Mouse (Mus musculus) bone marrow macrophage, adult 2 months (primary cell): ENCODE data around the gene Hs3st6. TPM values are rescaled to one million over a fixed set of nuclear protein-coding genes. Genes with fewer than 3 reads are reported as not detected.
A peak's percentile ranks its signal among the peaks of the same experiment; 100 is the strongest.

ENCODE experiments used
- H3K27ac ChIP-seq: 2 replicates; pipeline ENCODE4 v1.5.1; 2012; ENCODE audit warnings: low read depth, low read length; ENCODE audit not compliant: insufficient read depth
- H3K4me1 ChIP-seq: 2 replicates; pipeline ENCODE4 v1.6.1; 2012; ENCODE audit warnings: low read length; ENCODE audit not compliant: control insufficient read depth, insufficient read depth
- H3K4me3 ChIP-seq: 2 replicates; pipeline ENCODE4 v1.5.1; 2012; ENCODE audit warnings: mild to moderate bottlenecking, low read length, moderate library complexity; ENCODE audit not compliant: insufficient read depth
- CTCF ChIP-seq: IDR thresholded peaks from 2 replicates; pipeline ENCODE4 v1.5.1; 2012; ENCODE audit warnings: low read depth, mild to moderate bottlenecking, low read length, moderate library complexity
- POLR2A ChIP-seq: IDR thresholded peaks from 2 replicates; pipeline ENCODE4 v1.6.1; 2012; ENCODE audit warnings: mild to moderate bottlenecking, low read depth, low read length, borderline replicate concordance
- polyA plus RNA-seq: library from polyadenylated mRNA; stranded (reverse); fragments of >200 nt; gene quantifications from 2 replicates; pipeline ENCODE4 v1.2.4, GENCODE M21; 2012; ENCODE audit not compliant: missing spikeins, insufficient read depth, insufficient read length

Hs3st6 gene
- polyA plus RNA-seq, 1 experiment = not detected

GRCm38 (mm10) chr17:24728184-24728583 lies 24.6 kb upstream of the Hs3st6 start:
- no peak overlapping the region for H3K4me3 ChIP-seq

GRCm38 (mm10) chr17:24729067-24729466 lies 23.7 kb upstream of the Hs3st6 start:
- H3K4me1 ChIP-seq = peaks cover 11% of the 10 kb centered on the region
- no peak for TF ChIP-seq CTCF
- no peak for TF ChIP-seq POLR2A
- no peak overlapping the region for H3K4me3 ChIP-seq
- H3K27ac ChIP-seq = no peak overlapping the region

More at GRCm38 (mm10) chr17:24728184-24728583, 24.6 kb upstream of the Hs3st6 start:
- H3K27ac ChIP-seq = no peak overlapping the region
- TF ChIP-seq POLR2A = no peak
- no peak for TF ChIP-seq CTCF
- H3K4me1 ChIP-seq = peaks cover 8% of the 10 kb centered on the region

DNA sequence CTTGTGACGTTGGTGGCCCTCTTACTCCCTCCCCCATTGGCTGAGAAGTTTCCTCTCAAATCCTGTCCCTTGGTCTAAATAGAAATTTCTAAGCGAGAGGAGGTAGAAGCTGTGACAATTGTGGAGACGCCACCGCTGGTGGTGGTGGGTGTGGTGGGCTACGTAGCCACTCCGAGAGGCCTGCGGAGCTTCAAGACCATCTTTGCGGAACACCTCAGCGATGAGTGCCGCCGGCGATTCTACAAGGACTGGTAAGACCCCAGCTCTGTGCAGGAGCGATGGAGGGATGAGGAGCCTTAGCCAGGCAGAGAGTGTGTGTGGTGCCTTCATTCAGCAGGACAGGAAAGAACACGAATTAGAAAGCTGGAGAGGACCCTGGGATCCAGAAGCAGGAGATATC lies 22.0 kb upstream of the Hs3st6 start:
- Histone ChIP-seq H3K4me3 (no peak overlapping the region), H3K27ac (no peak overlapping the region), H3K4me1 (peaks cover 18% of the 10 kb centered on the region)
- no peak for TF ChIP-seq CTCF
- no peak for TF ChIP-seq POLR2A

DNA sequence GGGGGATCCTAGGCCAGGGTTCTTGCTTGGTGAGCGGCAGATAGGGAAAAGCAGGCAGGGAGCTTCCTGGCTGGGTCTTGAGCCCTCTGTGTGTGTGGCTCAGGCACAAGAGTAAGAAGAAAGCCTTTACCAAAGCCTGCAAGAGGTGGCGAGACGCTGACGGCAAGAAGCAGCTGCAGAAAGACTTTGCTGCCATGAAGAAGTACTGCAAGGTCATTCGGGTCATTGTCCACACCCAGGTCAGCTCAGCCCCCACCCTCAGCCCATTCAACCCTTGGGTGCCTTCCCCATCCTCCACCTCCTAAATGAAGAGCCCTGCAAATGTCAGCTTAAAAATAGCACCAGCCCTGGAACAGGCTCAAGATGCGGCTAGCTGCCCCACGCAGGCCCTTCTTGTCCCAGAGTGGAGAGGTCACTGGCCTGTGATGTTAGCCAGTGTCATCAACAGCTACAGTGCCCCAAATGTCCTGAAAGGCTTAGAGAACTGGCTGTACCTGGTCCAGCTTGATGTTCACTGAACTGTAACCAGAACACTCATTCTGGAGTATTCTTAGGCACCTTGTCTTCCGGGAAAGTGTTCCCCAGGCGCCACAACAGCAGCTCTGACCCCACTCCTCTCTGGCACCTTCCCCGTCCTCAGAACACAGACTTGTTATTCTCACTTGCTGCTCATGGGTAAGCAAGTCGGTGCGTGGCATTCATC lies 20.4 kb upstream of the Hs3st6 start:
- H3K4me3 ChIP-seq = no peak overlapping the region
- no peak overlapping the region for H3K27ac ChIP-seq
- H3K4me1 ChIP-seq = peaks cover 21% of the 10 kb centered on the region
- no peak for TF ChIP-seq CTCF
- TF ChIP-seq POLR2A = no peak

- peaks cover 29% of the 10 kb centered on the region for H3K4me1 ChIP-seq
- no peak overlapping the region for H3K4me3 ChIP-seq
- no peak for TF ChIP-seq CTCF
- TF ChIP-seq POLR2A = no peak
- H3K27ac ChIP-seq = no peak overlapping the region
These were observed 19.2 kb upstream of the Hs3st6 start for GRCm38 (mm10) chr17:24733434-24734050.

DNA sequence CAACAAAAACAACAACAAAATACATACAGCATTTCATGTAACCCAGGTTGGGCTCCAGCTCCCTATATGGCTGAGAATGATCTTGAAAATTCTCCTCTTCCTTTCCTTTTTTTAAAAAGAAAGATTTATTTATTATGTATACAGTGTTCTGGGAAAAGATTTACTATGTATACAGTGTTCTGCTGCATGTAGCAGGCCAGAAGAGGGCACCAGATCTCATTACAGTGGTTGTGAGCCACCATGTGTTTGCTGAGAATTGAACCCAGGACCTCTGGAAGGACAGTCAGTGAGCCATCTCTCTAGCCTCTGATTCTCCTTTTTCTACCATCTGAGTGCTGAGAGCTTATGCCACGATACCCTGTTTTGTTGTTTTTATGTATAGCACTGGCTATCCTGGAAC lies 18.3 kb upstream of the Hs3st6 start:
- TF ChIP-seq CTCF = no peak
- TF ChIP-seq POLR2A = no peak
- H3K4me3 ChIP-seq = no peak overlapping the region
- peaks cover 35% of the 10 kb centered on the region for H3K4me1 ChIP-seq
- no peak overlapping the region for H3K27ac ChIP-seq

- Histone ChIP-seq H3K4me3 (peak overlapping the region; percentile 54; the same call in 1 of the 2 replicates), H3K4me1 (peaks cover 35% of the 10 kb centered on the region), H3K27ac (no peak overlapping the region)
- TF ChIP-seq CTCF (no peak), POLR2A (no peak)
These were observed 17.3 kb upstream of the Hs3st6 start for GRCm38 (mm10) chr17:24735446-24735845.

DNA sequence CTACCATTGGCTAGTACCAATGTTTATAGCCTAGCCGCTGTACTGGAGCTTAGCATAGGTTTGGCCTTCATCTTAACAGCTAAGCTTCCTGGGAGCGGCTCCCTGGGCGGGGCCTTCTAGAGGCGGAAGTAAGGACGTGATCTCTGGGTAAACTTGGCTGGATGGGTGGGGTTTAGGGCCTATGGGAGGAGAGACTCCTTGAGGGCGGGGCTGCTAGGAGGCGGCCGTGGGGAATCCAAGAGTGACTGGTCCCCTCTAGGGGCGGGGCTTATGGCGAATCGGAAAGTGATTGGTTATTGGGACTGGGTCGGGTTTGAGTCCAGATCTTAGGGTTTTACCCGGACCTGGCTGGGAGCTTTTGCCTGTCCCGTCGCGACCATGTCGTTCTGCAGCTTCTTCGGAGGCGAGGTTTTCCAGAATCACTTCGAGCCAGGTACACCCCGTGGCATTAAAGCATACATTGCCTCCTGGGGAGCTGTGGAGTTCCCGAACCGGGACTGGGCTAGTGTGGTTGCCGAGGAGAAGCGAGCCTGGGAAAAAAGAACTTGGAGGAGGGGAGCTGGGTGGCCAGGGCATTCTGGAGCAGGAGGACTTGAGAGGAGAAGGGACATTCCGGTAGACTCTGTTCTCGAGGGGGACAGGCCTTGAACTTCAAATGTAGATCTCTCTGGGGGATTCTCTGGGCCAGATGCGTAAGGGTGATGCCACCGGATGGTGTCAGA lies 16.3 kb upstream of the Hs3st6 start, which contains the start of gene Msrb1:
Gene Msrb1 (plus strand): TSS at position 313 of the 722 bp plus-strand sequence.
- Histone ChIP-seq H3K27ac (peak within 1 kb of the TSS; percentile 57), H3K4me1 (peaks cover 40% of the 10 kb centered on the region), H3K4me3 (peak within 1 kb of the TSS; percentile 78)
- no peak for TF ChIP-seq CTCF
- peak; percentile 92; the same call in 1 of the 2 replicates for TF ChIP-seq POLR2A

GRCm38 (mm10) chr17:24737135-24737810 lies 15.5 kb upstream of the Hs3st6 start:
- Histone ChIP-seq H3K4me1 (peaks cover 46% of the 10 kb centered on the region), H3K27ac (peak overlapping the region; percentile 57), H3K4me3 (peak overlapping the region; percentile 78)
- TF ChIP-seq CTCF = peak; percentile 5; the same call in 1 of the 2 replicates
- TF ChIP-seq POLR2A = no peak
